Mouse (Mus musculus) frontal cortex, postnatal 14 days (tissue): ENCODE results near the gene Sept4.

Source experiments
- DNase-seq, 2 experiments: peaks; one replicate each; pipeline ENCODE4 v3.0.0; 2022; ENCODE audit warnings: low spot score in 2 of 2

Gene Sept4

DNA sequence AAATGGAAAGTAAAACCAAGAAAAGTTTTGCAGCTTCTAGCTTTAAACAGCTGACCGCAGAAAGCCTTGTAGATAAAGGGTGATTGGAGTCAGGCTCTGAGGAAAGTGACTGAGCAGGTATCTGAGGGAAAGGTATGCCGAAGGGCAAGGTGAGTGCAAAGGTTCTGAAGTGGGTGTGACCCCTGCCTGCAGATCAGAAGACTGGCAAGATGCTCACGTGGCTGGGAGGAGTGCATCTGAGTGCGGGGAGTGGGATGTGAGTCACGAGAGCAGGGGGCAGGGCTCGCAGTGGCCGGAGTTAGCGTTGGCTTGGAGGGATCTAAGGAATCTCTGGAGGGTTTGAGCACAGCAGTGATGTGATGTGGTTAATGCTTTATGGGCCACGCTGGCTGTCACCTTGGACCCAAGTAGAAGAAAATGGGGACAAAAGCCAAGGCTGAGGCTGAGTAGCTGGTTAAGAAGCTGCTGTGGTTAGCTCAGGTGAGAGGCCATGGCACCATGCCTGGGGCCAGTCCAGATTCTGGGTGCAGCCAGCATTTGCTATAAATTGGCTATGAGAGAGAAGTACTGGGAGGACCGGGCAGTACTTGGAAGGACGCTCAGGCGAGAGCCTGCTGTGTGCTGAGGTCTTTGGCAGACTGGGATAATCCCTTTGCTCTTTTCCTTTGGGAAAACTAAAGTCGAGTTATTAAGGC lies 30.8 kb downstream of the Sept4 start:
- no peak for DNase-seq

DNA sequence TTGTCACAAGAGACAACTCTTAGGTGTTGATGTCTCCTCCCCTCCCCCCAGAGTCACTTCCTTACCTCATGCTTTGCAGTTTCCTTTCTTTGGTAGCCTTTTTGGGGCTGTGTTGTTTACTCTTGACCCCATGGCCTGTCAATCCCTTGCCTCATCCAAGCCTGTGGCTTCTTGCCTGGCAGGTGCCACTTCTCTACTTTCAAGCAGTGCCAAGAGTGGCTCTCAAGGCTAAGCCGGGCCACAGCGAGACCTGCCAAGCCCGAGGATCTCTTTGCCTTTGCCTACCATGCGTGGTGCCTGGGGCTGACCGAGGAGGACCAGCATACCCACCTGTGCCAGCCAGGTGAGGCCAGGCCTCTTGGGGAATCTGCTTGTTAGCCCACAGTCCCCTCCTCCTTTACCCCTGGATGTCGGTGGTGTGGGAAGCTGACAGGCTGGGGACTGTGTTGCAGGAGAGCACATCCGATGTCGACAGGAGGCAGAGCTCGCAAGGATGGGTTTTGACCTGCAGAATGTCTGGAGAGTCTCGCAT lies 31.7 kb downstream of the Sept4 start:
- DNase-seq, result no peak

DNA sequence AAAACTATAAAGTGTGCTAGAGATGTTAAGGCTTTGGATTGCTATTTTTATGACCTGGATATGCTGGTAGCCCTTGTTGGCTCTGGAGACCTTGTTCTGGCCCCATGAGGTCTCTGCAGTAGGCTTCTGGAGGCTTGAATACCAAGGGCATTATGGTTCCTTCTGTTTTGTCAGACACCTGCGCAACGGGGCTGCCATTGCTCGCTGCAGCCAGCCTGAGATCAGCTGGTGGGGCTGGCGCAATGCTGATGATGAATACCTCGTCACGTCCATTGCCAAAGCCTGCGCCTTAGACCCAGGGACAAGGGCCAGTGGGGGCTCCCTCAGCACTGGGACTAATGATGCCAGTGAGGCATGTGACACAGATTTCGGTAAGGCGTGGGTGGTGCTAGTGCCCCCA lies 33.5 kb downstream of the Sept4 start:
- no peak for DNase-seq

DNA sequence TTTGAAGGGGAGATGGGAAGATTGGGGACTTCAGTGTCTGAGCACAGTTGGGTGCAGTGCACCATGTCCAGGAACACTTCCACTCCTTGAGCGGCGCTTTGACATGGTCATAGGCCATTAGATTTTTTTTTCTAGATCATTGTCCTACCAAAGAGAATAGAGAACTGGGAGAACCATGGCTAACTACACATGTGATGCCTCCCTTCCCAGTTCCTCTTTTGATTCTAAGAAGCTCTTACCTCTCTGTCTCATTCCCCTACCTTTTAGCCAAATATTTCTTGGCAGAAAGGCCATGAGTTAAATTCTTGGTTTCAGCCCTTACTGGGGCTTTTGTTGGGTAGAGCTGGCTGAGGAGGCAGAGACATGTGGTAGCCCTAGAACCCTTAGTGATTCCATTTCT lies 34.9 kb downstream of the Sept4 start:
- DNase-seq, result no peak

DNA sequence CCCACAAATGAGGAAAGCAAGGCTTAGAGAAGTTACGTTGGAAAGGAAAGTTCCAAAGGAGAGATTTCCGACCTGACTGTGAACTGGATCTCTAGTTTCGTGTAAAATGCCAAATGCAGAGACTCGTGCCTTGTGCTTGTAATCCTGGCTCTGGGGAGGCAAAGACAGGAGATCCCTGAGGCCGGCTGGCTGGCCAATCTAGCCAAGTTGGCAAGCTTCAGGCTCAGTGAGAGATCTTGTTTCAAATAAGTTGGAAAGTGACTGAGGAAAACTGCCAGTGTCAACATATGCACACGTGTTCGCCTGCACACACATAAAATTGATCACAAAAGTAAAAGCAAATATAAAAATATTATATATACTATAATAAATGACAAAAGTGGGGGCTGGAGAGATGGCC lies 40.6 kb downstream of the Sept4 start:
- DNase-seq, result no peak

DNA sequence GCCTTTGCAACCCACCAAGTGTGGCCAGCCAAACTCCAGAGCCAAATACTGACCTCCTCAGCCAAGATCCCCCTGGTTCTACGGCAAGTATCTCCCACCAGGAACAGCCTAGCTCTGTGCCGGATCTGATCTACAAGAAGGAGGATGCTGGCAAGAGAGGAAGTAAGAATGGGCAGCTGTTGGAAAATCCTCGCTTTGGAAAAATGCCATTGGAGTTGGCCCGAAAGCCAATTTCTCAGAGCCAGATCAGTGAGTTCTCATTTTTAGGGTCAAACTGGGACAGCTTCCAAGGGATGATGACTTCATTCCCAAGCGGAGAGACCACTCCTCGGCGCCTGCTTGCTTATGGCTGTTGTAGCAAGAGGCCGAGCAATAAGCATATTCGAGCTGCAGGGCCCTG lies 42.8 kb downstream of the Sept4 start:
- DNase-seq, result no peak

DNA sequence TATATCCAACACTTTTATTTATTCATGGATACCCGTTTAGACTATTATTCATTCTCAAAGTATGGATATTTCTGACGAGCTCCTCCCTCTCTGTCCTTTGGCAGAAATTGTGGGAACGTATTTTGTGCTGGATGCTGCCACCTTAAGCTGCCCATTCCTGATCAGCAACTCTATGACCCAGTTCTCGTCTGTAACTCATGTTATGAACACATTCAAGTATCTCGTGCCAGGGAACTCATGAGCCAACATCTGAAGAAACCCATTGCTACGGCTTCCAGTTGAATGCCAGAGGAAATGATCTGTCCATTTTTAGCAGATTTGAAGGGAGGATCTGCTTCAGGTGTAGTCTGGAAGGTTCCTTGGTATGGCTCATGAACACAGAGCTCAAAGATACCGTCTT lies 45.3 kb downstream of the Sept4 start:
- DNase-seq, result no peak

DNA sequence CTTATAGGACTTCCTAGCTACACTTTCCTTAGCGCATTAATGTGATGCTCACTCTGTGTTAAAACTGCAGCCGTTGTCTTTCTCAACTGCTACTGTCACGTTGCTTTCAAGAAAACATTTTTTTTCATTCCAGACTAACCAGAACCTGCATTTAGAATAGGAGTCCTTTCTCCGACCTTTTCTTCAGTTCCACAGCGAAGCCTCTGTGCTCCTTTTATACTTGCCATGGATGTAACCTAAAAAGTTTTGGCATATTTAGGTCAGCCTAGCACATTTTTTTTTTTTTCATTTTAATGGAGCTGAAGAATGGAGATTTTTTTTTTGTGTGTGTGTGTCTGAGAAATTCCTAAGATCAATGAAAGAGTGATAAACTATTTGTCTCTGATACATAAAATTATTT lies 46.8 kb downstream of the Sept4 start:
- DNase-seq, result no peak

DNA sequence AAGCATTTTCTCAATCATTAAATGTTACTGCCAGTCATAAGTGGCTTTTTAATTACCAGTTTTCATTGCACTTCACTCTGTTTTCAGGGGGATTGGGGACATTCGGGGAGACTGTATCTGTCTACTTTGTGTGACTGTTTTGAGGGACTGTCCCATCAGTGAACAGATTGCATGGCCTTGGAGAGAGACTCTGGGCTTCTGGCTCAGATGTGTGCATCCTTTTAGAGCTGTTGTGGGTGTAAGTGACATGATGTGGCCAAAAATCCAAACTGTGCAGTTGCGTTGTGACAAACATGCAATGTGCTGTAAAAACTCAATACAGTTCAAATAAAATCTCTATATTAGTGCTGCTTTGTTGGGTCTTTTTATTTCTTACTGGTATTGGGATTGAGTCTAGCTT lies 47.2 kb downstream of the Sept4 start:
- DNase-seq, result no peak

DNA sequence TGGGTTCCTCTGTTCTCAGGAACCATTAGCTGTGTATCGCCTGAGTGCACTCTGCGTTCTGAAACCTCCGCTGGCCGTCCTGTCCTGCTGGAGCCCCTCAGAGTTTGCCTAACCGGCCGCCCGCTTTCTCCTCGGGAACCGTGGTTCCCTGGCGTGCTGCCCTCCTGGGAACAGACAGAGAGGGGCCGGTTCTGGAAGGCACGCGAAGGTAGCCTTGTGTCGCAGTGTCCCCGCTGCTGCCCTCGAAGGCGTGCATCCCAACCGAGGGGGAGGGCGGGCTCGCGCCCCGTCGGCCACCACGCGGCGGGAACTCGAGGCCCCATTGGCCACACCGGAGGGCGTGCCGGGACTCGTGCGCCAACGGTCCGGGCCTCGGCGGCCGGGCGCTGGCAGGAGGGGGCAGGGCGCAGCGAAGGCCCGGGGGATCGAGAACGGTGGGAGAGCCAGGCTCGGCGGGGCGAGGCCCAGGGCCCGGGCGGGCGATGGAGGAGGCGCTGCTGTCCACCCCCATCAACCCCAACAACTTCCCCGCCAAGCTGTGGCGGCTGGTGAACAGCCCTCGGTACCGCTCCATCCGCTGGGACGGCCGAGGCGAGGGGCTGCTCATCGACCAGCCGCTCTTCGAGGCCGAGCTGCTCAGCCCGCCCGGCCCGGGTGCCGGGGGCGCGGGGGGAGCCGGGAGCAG lies 48.2 kb downstream of the Sept4 start, which contains the start of gene Hsf5:
Gene Hsf5, plus strand, starts transcription at position 375 of the 685 bp plus-strand sequence.
- DNase-seq, result no peak

DNA sequence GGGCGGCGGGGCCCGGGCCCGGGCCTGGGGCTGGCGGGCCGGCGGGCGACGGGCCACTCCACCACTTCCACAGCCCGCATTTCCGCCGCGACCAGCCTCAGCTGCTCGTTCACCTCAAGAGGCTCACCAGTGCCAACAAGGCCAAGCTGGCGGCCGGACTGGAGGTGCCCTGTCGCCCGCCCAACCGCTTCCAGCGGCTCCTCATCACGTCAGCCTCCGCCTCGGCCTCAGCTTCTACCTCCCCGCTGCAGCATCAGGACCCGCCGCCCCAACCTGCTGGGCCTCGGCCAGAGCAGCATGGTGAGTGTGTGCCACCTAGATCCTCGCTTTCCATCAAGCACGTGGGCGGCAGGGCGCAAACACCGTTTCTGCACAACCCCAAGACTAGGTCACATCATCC lies 48.9 kb downstream of the Sept4 start:
- DNase-seq, result no peak

DNA sequence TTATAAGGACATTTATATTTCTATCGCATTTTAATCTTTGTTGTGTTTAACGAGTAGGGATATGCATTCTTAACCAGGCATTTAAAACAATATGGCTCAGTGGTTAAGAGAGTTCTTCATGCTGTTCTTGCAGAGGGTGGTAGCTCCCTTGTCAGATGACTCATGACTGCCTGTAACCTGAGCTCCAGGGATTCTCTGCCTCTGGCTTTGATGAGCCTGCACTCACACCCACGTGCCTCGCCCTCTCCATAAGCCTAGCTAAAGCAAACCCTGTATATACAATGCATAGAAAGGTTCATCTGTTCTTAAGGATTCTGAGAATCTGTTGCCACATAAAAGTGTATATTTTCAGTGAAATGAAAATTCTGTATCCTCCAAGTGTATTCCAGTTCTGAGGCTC lies 54.5 kb downstream of the Sept4 start:
- no peak for DNase-seq

DNA sequence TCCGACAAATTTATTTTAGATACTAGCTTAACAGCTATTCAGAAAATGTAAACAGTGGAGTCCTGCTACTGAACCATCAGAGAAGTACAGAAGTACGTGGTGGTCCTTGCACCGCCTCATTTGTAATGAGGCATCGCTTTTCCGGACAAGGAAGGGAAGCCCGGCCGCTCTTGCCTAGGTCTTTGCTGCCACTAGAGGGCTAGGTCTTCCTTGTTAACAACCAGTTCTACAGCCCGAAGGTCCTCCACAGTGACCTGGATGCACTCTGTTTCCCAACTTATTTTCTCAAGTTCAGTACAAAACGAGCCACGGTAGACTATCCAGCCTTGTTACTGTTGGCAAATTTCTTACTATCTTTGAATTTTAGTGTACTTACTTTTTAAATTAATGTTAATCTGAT lies 61.2 kb downstream of the Sept4 start:
- no peak for DNase-seq

DNA sequence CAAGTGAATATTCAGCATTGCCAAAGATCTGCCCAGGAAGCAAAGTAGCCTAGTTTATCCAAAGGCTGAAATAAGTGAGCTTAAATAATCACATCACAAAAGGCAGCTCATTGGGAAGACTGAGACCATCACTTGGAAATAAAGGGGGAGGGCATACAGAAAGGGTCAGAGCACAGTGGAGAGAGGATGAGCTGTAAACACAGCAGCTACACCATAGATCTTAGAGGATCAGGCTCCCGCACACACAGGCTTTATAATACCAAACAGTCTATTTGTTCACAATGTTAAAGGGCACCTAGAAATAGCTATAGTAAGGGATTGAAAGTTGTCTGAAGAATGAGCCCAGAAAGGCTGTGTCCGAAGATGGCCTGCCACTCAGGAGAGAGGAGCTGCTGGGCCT lies 70.1 kb downstream of the Sept4 start:
- DNase-seq, result no peak

DNA sequence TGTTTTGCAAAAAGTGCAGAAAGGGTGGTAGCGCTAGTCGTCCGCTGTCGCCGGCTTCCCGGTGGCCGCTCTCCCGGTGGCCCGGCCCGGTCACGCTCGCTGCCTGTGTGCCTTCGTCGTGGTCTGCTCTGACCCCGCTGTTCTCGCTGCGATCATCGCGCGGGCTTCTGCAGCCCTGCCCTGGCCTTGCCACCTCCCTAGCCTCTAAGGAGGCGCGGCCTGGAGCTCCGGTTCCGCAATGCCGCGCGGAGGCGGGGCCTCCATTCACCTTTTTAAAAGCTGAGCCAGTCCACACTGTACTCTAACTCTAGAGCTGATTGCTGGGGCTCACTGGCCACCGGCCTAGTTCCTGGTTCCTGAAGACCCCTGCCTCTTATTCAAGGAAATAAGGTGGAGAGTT lies 70.5 kb downstream of the Sept4 start:
- no peak for DNase-seq
